Mouse (Mus musculus) c-Kit-positive CD71-positive TER-119-negative erythroid progenitor cells, embryonic 14.5 days (primary cell): ENCODE results near the gene Tssk6.
"Not testable (repeated sequence)": the region's sequence is repeated elsewhere in the genome, so short reads cannot be mapped to it uniquely, and the experiment has no call there.

Experiments
- DNase-seq: peaks from one replicate; pipeline ENCODE4 v3.0.0-alpha.2; 2013; ENCODE audit warnings: low read depth

Gene Tssk6

DNA sequence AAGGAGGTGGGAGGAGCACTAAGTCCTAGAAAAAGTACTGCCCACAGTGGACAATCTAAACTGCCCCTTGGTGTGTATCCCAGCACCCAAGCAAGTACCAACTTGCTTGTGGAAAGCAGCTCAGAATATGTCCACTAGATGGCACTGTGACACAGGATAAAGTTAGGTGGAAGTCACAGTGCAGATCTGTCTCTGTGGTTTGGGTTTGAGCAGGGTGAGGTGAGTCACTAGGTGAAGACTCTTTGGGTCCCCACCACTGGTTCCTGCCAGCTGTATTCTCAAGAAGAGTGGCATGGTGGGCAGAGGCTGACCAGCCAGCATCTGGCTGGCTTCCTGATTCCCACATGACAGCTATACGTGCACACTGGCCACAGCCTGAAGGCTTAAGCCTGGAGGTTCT, 17.0 kb downstream of the Tssk6 start:
- peak; percentile 85 for DNase-seq

DNA sequence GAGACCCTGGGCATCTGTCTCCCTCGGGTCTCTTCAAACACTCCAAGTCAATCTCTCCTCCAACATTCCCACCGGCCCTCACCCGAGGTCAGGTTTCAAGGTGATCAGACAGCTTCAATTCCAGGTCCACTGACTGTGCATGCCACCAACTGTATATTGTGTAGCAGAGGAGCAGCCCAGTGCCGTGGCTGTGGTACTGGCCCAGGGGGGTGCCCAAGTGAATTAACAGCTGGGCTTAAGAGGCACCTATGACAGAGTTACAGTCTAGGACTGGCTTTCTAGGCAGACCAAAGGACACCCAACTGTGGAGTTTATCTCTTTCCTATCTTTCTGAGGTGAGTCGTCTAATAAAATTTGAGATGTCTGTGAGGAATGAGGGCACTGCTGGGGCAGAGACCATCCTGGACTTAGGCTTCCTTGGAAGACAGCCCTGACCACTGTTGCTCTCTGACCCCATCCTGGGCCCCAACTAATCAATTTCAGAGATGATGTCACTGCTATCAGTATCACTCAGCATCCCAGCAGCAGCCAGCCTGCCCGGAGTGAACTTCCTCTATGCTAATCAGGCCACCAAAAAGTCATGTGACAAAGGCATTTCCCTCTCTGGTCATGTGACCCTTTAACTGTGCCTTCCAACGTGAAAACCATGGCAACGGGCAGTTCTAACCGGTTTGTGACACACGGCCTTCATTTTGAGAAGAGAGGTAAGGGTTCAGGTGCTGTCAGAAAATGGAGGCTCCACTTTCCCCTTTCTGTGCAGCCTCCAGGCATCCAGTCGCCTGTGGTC, 18.1 kb downstream of the Tssk6 start:
- peak; percentile 73 for DNase-seq

DNA sequence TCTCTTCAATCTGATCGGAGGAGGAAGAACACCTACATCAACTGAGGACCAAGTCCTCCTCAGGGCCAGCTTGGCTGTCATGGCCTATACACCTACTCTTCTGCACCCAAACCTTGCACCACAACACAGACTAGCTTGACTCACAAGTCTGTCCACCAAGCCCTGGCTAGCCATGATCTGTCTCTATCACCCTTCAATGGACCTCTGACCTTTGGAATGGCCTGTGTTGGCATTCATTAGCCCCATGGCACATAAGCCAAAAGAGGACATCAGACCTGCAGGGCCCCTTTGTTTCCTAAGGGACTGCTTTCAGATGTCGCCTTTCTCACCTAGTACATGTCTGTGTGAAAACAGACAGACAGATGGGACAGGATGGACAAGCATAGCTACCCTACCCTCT, 19.2 kb downstream of the Tssk6 start:
- DNase-seq, result no peak

DNA sequence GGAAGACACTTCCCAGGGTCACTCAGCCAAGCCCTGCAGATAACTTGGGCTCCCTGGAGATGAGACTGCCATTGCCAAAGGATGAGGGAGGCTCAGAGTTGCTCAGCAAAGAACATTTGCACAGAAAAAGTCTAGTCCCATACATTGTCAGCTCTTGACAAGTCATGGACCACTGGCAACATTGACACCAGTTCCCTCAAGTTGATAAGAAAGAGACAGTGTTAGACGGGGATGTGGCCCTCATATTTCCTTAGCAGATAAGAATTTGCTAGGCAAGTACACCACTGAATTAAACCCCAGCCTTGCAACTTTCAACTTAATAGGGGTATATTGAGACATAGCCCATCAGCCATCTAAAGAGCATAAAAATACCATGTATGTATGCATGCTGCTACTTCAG, 22.0 kb downstream of the Tssk6 start:
- no peak for DNase-seq

DNA sequence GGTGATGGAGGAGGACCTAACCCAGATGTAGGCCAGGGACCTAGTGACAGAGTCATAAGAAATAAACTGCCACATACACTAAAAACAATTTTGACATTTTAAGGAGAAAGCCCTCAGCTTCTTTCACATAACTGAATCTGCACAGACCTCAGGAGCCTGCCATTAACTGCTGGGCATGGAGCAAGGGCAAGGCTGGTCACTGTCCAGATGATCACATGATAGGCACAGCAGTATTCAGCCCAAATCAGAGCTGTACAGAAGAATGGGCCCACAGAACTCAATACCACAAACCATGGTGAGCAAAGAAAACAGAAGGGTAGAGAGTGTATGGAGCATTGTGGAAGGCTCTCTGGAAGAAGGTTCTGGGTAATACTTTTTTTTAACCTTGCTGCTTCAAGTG, 24.9 kb downstream of the Tssk6 start:
- no peak for DNase-seq

DNA sequence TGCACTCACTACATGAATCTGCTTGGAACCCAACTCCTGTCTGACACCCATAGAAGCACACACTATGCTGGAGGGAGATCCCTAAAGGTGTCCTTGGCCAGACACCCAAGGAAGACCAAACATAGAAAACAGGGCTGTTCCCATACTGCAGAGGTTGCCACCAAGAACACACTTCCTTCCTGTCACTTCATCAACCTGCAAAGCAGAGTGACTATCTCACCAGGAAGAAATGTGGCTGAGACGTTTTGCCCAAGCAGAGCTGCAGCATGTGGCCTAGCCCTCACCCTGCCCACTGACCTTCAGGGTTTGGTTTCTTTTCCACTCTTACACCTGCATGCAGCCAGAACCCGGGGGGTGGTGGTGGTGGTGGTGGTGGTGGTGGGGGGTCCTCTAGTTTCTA, 31.8 kb downstream of the Tssk6 start:
- DNase-seq, result no peak

DNA sequence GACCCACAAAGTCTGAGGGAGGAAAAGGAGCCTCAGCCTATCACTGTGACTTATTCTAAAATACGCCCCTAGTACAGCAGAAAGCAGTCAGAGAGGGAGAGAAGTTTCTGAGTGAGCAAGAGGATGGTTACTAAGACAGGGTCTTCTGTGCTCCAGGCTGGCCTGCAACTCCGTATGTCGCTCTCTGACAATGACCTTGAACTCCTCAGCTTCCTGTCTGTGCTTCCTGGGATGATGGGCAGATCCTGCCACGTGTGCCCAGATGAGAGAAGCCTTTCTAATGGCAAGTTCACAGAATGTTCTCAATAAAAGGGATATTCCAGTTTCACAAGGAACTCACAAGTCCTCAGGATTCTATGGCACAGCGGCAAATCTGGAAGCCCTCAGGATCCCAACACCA, 32.6 kb downstream of the Tssk6 start:
- no peak for DNase-seq

DNA sequence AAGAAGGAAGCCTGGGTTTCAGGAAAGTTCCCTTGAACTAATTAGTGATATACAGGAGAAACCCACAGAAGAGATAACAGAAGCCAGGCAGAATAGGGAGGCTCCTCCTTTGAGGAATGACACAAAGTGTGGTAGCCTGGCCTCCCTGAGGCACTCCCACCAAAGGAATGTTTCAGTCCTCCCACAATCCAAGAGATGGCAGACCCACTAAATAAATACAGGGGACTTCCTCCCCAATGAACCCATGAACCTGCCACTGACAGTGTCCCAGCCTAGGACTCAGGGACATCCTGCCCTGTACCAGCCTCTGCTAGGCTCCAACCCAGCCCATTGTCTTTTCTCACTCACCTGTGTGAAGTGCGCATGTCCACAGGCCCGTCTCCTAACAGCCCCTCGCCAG, 33.4 kb downstream of the Tssk6 start:
- no peak for DNase-seq

DNA sequence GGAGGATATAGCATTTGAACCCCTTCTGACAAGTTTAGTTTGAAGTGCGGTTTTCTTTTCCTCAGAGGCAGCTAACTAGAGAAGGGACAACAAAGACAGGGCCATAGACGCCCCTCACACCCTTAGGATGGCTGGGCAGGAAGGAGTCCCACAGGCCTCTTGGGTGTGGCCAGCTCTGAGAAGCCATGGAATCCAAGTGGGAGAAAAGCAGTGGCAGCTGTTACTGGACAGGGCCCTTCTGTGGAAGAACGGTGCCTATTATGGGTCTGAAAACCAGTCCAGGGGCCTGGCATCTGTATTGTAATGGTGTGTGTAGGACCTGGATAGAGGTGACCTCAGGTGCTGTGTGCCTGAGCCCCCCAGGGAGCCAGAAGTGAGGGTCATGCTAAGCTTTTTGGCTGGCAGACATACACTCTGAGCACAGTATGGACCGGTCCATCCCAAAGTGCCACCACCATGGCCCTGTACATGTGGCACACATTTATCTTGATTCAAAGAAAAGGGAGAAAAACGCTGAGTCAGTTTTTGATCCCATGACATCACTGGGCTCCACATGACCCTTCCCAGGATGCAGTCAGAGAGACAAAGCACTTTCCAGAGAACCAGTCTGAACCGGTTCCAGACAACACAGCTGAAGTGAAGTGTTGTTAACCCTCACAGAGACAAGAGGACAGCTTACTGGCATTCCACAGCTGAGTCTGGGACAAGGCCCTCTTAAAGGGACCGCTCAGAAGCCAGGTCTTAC, 34.2 kb downstream of the Tssk6 start:
- peak; percentile 24 for DNase-seq

DNA sequence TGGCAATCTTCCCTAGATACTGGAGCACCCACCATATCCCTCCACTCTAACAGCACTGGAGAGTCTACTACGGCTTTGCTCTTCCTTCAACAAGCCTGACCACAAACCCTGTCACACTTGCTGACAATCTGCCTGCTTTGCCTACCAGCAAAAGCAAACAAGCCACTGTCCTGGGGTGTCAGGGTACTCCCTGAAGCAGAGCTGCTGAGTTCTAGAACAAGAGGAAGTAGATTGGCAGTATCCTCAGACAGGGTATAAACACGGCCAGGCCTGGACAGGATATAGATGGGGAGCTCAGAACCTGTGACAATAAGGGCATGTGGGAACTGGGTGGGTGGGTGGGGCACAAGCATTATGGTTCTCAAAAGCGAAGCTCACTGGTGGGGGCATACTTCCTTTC, 35.5 kb downstream of the Tssk6 start:
- DNase-seq, result no peak

DNA sequence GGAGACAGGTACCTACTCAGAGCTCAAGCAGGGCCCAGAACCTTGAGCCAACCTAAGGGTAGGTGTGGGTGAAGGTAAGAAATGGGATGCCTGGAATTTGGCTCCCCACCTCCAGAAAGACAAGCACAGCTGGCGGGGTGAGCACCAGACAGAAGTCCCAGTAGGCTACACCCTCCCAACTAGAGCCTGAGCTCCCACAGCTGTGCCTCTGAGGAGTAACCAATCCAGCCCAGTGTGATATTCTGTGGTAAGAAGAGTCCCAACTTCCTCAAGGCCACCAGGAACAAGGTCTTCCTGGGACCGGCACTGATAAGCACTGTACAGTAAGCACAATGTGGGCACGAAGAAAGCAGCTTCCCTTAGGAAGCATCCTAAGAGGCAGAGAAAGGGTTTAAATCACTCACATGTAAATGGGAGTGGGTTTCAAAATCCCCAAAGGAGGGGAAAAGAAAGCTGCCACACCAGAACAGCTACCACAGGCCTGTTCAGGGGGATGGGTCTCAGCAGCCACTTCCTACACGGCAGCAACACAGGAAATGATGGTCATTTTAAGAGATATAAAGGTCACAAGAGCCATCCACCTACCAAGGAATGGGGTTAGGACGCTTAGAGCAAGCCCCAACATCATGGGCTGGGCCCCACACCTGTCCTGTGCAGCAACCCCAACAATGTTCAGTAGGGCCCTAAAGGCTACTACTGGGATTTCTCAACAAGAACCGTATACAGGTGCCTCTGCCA, 36.4 kb downstream of the Tssk6 start:
- no peak for DNase-seq

DNA sequence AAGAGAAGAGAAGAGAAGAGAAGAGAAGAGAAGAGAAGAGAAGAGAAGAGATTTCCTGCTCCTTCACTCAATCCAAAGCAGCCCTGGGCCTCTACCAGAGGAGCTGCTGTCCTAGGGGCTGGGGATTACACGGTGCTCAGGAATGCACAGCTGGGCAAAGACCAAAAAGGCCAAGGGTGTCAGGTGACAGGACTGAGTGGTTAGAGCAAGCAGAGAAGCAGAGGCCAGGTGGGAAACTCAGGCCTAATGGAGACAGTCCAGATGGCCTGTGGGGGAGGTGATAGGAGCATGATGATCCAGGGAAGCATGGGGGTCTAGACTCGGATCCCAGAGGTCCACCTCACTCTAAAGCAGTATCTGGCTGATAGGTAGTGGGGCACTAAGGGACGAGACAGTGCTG, 37.6 kb downstream of the Tssk6 start:
- DNase-seq, result no peak

DNA sequence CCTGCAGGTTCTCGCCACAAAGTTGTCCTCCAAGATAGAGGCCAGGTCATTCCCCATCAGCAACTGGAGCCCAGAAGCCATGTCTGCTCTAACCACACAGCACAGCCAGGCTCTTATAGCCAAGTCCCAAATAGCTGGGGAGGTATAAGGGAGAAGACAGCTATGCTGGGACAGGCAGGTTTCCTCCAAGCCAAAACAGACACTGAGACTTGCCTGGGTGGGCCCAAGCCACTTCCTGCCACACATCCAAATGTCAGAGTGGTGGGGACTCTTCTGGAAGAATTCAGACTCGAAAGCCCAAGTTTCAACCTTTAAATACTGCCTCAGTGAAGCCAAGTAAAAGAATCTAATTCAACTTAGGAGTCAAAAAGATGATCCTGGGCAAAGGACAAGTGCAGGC, 38.4 kb downstream of the Tssk6 start:
- DNase-seq, result no peak

DNA sequence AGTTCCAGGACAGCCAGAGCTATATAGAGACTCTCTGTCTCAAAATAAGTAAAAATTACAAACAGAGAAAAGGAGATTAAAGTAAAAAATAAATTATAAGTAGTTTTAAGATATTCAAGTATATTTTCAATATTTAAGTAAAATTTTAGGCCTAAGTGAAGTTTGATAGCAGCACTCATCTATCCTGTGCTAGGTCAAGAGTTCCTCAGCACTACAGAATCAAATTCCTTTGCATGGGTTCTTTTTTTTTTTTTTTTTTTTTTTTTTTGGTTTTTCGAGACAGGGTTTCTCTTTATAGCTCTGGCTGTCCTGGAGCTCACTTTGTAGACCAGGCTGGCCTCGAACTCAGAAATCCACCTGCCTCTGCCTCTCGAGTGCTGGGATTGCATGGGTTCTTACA, 40.5 kb downstream of the Tssk6 start:
- DNase-seq, result not testable (repeated sequence)

DNA sequence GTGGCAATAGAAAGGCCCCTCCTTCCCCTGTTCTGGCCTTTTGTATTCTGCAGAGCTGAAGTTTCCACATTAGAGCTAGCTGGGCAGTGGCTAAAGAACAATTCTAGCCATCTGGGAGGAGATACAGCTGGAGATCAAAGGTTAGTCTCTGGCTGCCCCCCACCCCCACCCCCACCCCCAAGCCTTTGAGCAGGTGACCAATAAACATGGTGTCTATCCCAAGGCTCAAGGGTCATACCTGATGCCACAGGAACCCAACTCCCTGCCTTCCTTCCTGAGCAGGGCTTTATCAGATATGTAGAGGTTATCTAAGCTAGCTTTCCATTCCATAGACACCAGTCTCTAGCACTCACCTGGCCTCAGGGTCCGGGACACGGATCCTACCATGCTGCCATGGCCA, 48.3 kb downstream of the Tssk6 start:
- DNase-seq, result no peak
